21 mouse cellular contexts compared by ENCODE assay signal in genomic region chr15:99884038-99884437, GRCm38 (mm10). TPM values are rescaled to one million over a fixed set of nuclear protein-coding genes. Genes with fewer than 3 reads are reported as not detected.
A peak's percentile ranks its signal among the peaks of the same experiment; 100 is the strongest.
DNase-seq lines count a peak whose midpoint lies in the region; ATAC-seq and TF ChIP-seq lines count a peak whose summit lies in the region.
"Had no signal": no experiment of that assay in that cellular context is flagged by ENCODE, and none has a peak within 500 bp of the region (broad histone marks: within the 10 kb centered on the region; RNA-seq: fewer than 3 reads in every experiment).

No protein-coding gene starts in this region.

- intact Hi-C loops in heart, postnatal 14 days (cut with DNase I): no loop called here
- intact Hi-C loops in heart, adult 2 months (cut with DNase I): no loop called here

- peak; percentile 62; the same call in 1 of the 2 replicates for ATAC-seq in heart, postnatal 0 days (ENCODE audit: insufficient read depth, low read depth)
- ATAC-seq in heart, embryonic 11.5 days (replicated peaks; ENCODE audit: insufficient number of reproducible peaks, low FRiP score, low TSS enrichment): no peak
- ATAC-seq: activated CD4-positive, CD25-positive, alpha-beta regulatory T cell, adult 4 months; CD4-positive, CD25-positive, alpha-beta regulatory T cell, adult 4 months; Patski had no signal

- H3K36me3 ChIP-seq in heart, adult 2 months (ENCODE audit: control insufficient read depth, insufficient read depth, low read length): peaks cover 3% of the 10 kb centered on the region
- no peaks in the 10 kb centered on the region for H3K36me3 ChIP-seq in heart, postnatal 0 days (replicated peaks; ENCODE audit: control insufficient read depth, insufficient read depth, low read length)
- H3K36me3 ChIP-seq in heart, embryonic 11.5 days (ENCODE audit: control insufficient read depth, insufficient read depth, low read length): no peaks in the 10 kb centered on the region
- H3K36me3 ChIP-seq: G1E had no signal

- no peaks in the 10 kb centered on the region for H3K27me3 ChIP-seq in heart, adult 2 months (ENCODE audit: control insufficient read depth, insufficient read depth, low read length)
- H3K27me3 ChIP-seq in heart, postnatal 0 days (ENCODE audit: control insufficient read depth, insufficient read depth, low read length): no peaks in the 10 kb centered on the region
- H3K27me3 ChIP-seq in heart, embryonic 11.5 days (ENCODE audit: control insufficient read depth, insufficient read depth, low read length): no peaks in the 10 kb centered on the region
- H3K27me3 ChIP-seq: CH12.LX, Patski had no signal

- TF ChIP-seq EP300 in heart, adult 2 months (IDR thresholded peaks at IDR 0.05; ENCODE audit: insufficient read depth, low read depth, low read length): 0 out of 2 replicates have a peak, but pooled peaks have one; percentile 38
- TF ChIP-seq EP300 in heart, postnatal 0 days (IDR thresholded peaks at IDR 0.05; ENCODE audit: low read depth): no peak

- TF ChIP-seq CTCF in heart, adult 2 months (IDR thresholded peaks at IDR 0.05): no peak
- TF ChIP-seq CTCF in heart, postnatal 0 days (IDR thresholded peaks at IDR 0.05; ENCODE audit: low read depth): no peak

- DNase-seq in heart, adult 11 months: peak; percentile 92
- DNase-seq in heart, postnatal 14 days: no peak
- DNase-seq in heart, adult 2 months: no peak
- DNase-seq in heart, adult 8-10 months (ENCODE audit: low spot score): no peak
- no peak for DNase-seq in heart, postnatal 0 days (ENCODE audit: low spot score)
- DNase-seq: adrenal gland, adult 2 months; adrenal gland, adult 8-10 months; adrenal gland, postnatal 10 days; adrenal gland, postnatal 14 days; adrenal gland, postnatal 25 days; adrenal gland, postnatal 36 days; B cell, adult 2 months; cerebellum, adult 11 months; cerebellum, adult 11-12 months; cerebellum, adult 18-20 months had no signal

- no peaks in the 10 kb centered on the region for H3K9me3 ChIP-seq in heart, postnatal 0 days (replicated peaks; ENCODE audit: control insufficient read depth, low read length)
- no peaks in the 10 kb centered on the region for H3K9me3 ChIP-seq in heart, embryonic 11.5 days (replicated peaks; ENCODE audit: control insufficient read depth, low read length)
- H3K9me3 ChIP-seq: G1E had no signal

- H3K27ac ChIP-seq in heart, adult 2 months: peak overlapping the region; percentile 26; the same call in 1 of the 2 replicates
- H3K27ac ChIP-seq in heart, postnatal 0 days (ENCODE audit: low read depth): no peak overlapping the region
- H3K27ac ChIP-seq in heart, embryonic 11.5 days (ENCODE audit: low read depth, low read length): no peak overlapping the region

- H3K4me2 ChIP-seq in heart, postnatal 0 days (ENCODE audit: low read depth, low read length): no peak overlapping the region
- no peak overlapping the region for H3K4me2 ChIP-seq in heart, embryonic 11.5 days

- no peak for TF ChIP-seq POLR2A in heart, adult 2 months (IDR thresholded peaks at IDR 0.05; ENCODE audit: insufficient read depth, low read depth, low read length)

- H3K9ac ChIP-seq in heart, adult 2 months (ENCODE audit: low read depth, low read length): no peak overlapping the region
- no peak overlapping the region for H3K9ac ChIP-seq in heart, postnatal 0 days (replicated peaks; ENCODE audit: low read depth, low read length)
- H3K9ac ChIP-seq in heart, embryonic 11.5 days (ENCODE audit: low read depth, low read length): no peak overlapping the region

- H3K4me1 ChIP-seq in heart, adult 2 months (ENCODE audit: control insufficient read depth, insufficient read depth, low read length): peaks cover 4% of the 10 kb centered on the region
- no peaks in the 10 kb centered on the region for H3K4me1 ChIP-seq in heart, postnatal 0 days (ENCODE audit: control insufficient read depth, insufficient read depth)
- H3K4me1 ChIP-seq in heart, embryonic 11.5 days (ENCODE audit: control insufficient read depth, insufficient read depth, low read length): no peaks in the 10 kb centered on the region

- H3K4me3 ChIP-seq in heart, adult 2 months: no peak overlapping the region
- H3K4me3 ChIP-seq in heart, postnatal 0 days (ENCODE audit: low read depth, low read length): no peak overlapping the region
- H3K4me3 ChIP-seq in heart, embryonic 11.5 days (ENCODE audit: low read depth, low read length): no peak overlapping the region

- WGBS in heart, adult 2 months: 54% methylated on average over 12 of the region's 12 CpGs
- WGBS in heart, postnatal 0 days: 65% methylated on average over 12 of the region's 12 CpGs
- WGBS in heart, embryonic 11.5 days (ENCODE audit: insufficient replicate concordance): 74% methylated on average over 12 of the region's 12 CpGs

- H3K79me2 ChIP-seq in heart, adult 2 months (replicated peaks; ENCODE audit: control insufficient read depth, insufficient read depth, low read length): no peaks in the 10 kb centered on the region

RNA-seq across cellular contexts. Expression of gene Lima1, which starts 8.8 kb away (rescaled TPM):
- total RNA-seq in heart, postnatal 14 days (2021): 10 to 100 TPM; 23.5 TPM
- 10 to 100 TPM; 15.7 to 16.7 TPM for total RNA-seq in heart, adult 2 months (2021)
- polyA plus RNA-seq in heart, adult 2 months (2012; rRNA removed): 8.8 and 13.4 TPM in 2 replicates
- 10 to 100 TPM; 17.6 to 21.7 (median 20.4) TPM for total RNA-seq in heart, adult 8-10 months (2022)
- total RNA-seq in heart, postnatal 0 days (2014; rRNA removed; ENCODE audit: low replicate concordance): 12.7 and 15.7 TPM in 2 replicates
- polyA plus RNA-seq in heart, postnatal 0 days (2015; fragmentation: Nextera tagmentation; extraction: Ambion mirVana): 12.5 and 12.6 TPM in 2 replicates
- 24.1 and 27.8 TPM in 2 replicates for polyA plus RNA-seq in heart, embryonic 11.5 days (2014; fragmentation: Nextera tagmentation; extraction: Ambion mirVana)
